Mouse (Mus musculus) spleen, adult 2 months (tissue): ENCODE measurements around the gene Socs4. TPM values are rescaled to one million over a fixed set of nuclear protein-coding genes. Genes with fewer than 3 reads are reported as not detected.

Source experiments
- DNase-seq, 2 experiments: peaks; one replicate each; pipeline versions ENCODE4 v3.0.0 to v3.0.0-alpha.2; 2012 to 2021; ENCODE audit warnings: low spot score in 2 of 2, low read depth in 1 of 2
- H3K27ac ChIP-seq: fragments of 200-500 bp; 2 replicates; pipeline ENCODE4 v1.5.1; 2012; ENCODE audit warnings: low read length, inconsistent platforms; ENCODE audit not compliant: insufficient read depth
- H3K27me3 ChIP-seq: fragments of 200-500 bp; 2 replicates; pipeline ENCODE4 v1.6.1; 2012; ENCODE audit warnings: mild to moderate bottlenecking, moderate library complexity, low read length, inconsistent platforms; ENCODE audit not compliant: control insufficient read depth, insufficient read depth
- H3K36me3 ChIP-seq: fragments of 200-500 bp; 2 replicates; pipeline ENCODE4 v1.6.1; 2012; ENCODE audit warnings: mild to moderate bottlenecking, low read length, inconsistent platforms; ENCODE audit not compliant: control insufficient read depth, insufficient read depth
- H3K4me1 ChIP-seq: fragments of 200-500 bp; 2 replicates; pipeline ENCODE4 v1.6.1; 2011; ENCODE audit warnings: inconsistent platforms; ENCODE audit not compliant: control insufficient read depth, insufficient read depth, insufficient read length
- H3K4me3 ChIP-seq: fragments of 200-500 bp; 2 replicates; pipeline ENCODE4 v1.5.1; 2011; ENCODE audit warnings: mild to moderate bottlenecking, inconsistent platforms; ENCODE audit not compliant: insufficient read depth, insufficient read length; ENCODE audit errors: extremely low read depth
- CTCF ChIP-seq: fragments of 200-500 bp; IDR thresholded peaks from 2 replicates; pipeline ENCODE4 v1.5.1; 2011; ENCODE audit warnings: mild to moderate bottlenecking, inconsistent platforms; ENCODE audit not compliant: insufficient read depth, insufficient read length, insufficient replicate concordance; ENCODE audit errors: extremely low read depth
- POLR2A ChIP-seq: fragments of 200-500 bp; IDR thresholded peaks from 2 replicates; pipeline ENCODE4 v1.6.1; 2011; ENCODE audit warnings: low read depth, low read length, inconsistent platforms
- WGBS: fragments of 180-500 bp; shearing (Covaris S2); methylation state at CpG from one replicate; pipeline ENCODE4 v1.1.7; 2018; 5-methylcytosine and 5-hydroxymethylcytosine counted together
- polyA plus RNA-seq: library from polyadenylated mRNA; depleted of rRNA; stranded (reverse); fragments of >200 nt; gene quantifications from 2 replicates; pipeline ENCODE4 v1.2.3, GENCODE M21; 2012

The Socs4 gene
- polyA plus RNA-seq, 1 experiment = 2.4 TPM

DNA sequence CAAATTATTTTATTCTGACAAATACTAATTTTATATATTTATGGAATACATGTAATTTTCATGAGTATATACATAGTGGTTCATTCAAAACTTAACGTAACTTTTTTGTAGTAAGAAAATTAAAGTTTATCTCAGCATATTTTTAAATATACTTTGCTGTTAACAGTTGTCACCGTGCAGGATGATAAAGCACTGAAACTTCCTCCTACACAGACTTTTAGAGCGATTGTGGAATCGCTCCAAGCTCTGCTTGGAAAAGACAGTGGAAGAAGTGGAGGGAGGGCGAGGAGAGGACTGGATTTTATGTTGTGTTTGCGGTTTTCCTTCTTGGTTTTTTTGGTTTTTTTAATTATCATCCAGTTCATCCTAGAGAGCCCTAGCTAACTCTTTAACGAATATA, 6.8 kb downstream of the Socs4 start:
- Histone ChIP-seq H3K27ac (no peak overlapping the region), H3K4me3 (no peak overlapping the region), H3K27me3 (no peaks in the 10 kb centered on the region), H3K36me3 (no peaks in the 10 kb centered on the region), H3K4me1 (peaks cover 3% of the 10 kb centered on the region; the same call in 1 of the 2 replicates)
- no peak for TF ChIP-seq POLR2A
- no peak for TF ChIP-seq CTCF
- WGBS = 62% methylated on average over 7 of the region's 7 CpGs
- no peak for DNase-seq

- no peak for DNase-seq
- H3K27ac ChIP-seq = no peak overlapping the region
- H3K36me3 ChIP-seq = peaks cover 5% of the 10 kb centered on the region
- no peak overlapping the region for H3K4me3 ChIP-seq
- peaks cover 3% of the 10 kb centered on the region; the same call in 1 of the 2 replicates for H3K4me1 ChIP-seq
- TF ChIP-seq CTCF = no peak
- WGBS = 96% methylated on average over 2 of the region's 2 CpGs
- H3K27me3 ChIP-seq = no peaks in the 10 kb centered on the region
These were observed 8.5 kb downstream of the Socs4 start for GRCm38 (mm10) chr14:47285271-47285670.

GRCm38 (mm10) chr14:47286215-47286614, 9.5 kb downstream of the Socs4 start:
- Histone ChIP-seq H3K27me3 (no peaks in the 10 kb centered on the region), H3K4me1 (peaks cover 3% of the 10 kb centered on the region; the same call in 1 of the 2 replicates), H3K4me3 (no peak overlapping the region), H3K27ac (no peak overlapping the region), H3K36me3 (peaks cover 9% of the 10 kb centered on the region)
- DNase-seq = no peak
- 94% methylated on average over 1 of the region's 1 CpGs for WGBS
- no peak for TF ChIP-seq POLR2A

GRCm38 (mm10) chr14:47287021-47287420, 10.3 kb downstream of the Socs4 start:
- no peaks in the 10 kb centered on the region for H3K27me3 ChIP-seq
- H3K4me3 ChIP-seq = no peak overlapping the region
- TF ChIP-seq POLR2A (no peak), CTCF (no peak)
- WGBS = 83% methylated on average over 5 of the region's 5 CpGs
- peaks cover 3% of the 10 kb centered on the region; the same call in 1 of the 2 replicates for H3K4me1 ChIP-seq
- H3K36me3 ChIP-seq = peaks cover 9% of the 10 kb centered on the region
- DNase-seq = no peak
- H3K27ac ChIP-seq = no peak overlapping the region

GRCm38 (mm10) chr14:47291772-47292171, 15.0 kb downstream of the Socs4 start:
- H3K27me3 ChIP-seq = no peaks in the 10 kb centered on the region
- no peak for TF ChIP-seq POLR2A
- TF ChIP-seq CTCF = no peak
- no peak overlapping the region for H3K27ac ChIP-seq
- no peak for DNase-seq
- no peak overlapping the region for H3K4me3 ChIP-seq
- no peaks in the 10 kb centered on the region for H3K4me1 ChIP-seq
- peaks cover 9% of the 10 kb centered on the region for H3K36me3 ChIP-seq
- WGBS = 81% methylated on average over 1 of the region's 1 CpGs

DNA sequence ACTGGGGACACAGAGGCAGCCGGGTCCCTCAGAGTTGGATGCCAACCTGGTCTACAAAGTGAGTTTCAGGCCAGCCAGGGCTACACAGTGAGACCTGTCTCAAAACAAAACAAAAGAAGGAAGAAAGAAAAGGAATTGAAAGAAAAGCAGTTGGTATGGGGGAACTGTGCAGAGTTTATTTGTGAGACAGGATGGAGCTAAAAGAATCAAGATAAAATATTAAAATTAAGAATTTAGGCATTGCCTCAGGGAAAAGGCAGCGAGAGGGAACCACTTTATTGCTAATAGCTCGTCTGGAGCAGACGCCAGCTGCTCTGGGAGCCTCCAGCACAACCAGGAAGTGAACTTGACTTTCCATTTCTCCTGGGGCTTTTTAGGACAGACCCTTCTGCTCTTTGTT, 17.4 kb downstream of the Socs4 start:
- no peak overlapping the region for H3K27ac ChIP-seq
- WGBS = 46% methylated on average over 4 of the region's 4 CpGs

DNA sequence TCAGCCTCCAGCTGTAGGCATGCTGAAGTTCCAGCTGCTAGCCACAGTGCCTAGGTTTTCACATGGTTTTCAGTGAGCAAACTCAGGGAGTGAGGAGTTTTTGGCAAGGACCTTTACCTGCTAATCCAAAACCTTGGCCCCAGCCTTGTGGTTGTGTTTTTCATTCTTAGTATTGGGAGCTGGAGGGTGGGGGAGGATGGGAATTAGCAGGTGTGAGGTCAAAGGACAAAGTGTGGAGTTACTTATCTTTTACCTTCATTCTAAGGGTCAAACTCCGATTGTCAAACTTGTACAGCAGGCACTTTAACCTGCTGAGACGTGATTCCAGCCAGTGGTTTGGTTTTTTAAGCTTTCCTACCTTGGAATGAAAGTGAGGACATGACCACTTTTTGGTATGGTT, 19.5 kb downstream of the Socs4 start:
- H3K36me3 ChIP-seq = no peaks in the 10 kb centered on the region
- no peaks in the 10 kb centered on the region for H3K27me3 ChIP-seq
- DNase-seq = no peak
- H3K27ac ChIP-seq = no peak overlapping the region
- whole genome bisulfite sequencing = 87% methylated on average over 2 of the region's 2 CpGs
- no peak overlapping the region for H3K4me3 ChIP-seq
- peaks cover 2% of the 10 kb centered on the region; the same call in 1 of the 2 replicates for H3K4me1 ChIP-seq
- no peak for TF ChIP-seq POLR2A
- no peak for TF ChIP-seq CTCF

More for the DNA sequence above, 17.4 kb downstream of the Socs4 start:
- DNase-seq = no peak
- TF ChIP-seq CTCF (no peak), POLR2A (no peak)
- no peaks in the 10 kb centered on the region for H3K4me1 ChIP-seq
- no peak overlapping the region for H3K4me3 ChIP-seq
- H3K27me3 ChIP-seq = no peaks in the 10 kb centered on the region
- peaks cover 9% of the 10 kb centered on the region for H3K36me3 ChIP-seq
